Mouse (Mus musculus) embryonic facial prominence, embryonic 15.5 days (tissue): Measurements from ENCODE around the gene Mpeg1. TPM values are rescaled to one million over a fixed set of nuclear protein-coding genes. Genes with fewer than 3 reads are reported as not detected.

Experiments used
- ATAC-seq: fragments of 200-750 bp; cut with Nextera tagmentation; 2 replicates; pipeline ENCODE4 v1.8.0; 2017; ENCODE audit warnings: low read depth, moderate TSS enrichment; ENCODE audit not compliant: insufficient number of reproducible peaks, low FRiP score, low TSS enrichment
- H3K27ac ChIP-seq: fragments of 300-500 bp; sonication (generic); replicated peaks from 2 replicates; pipeline ENCODE4 v1.5.1; 2015; ENCODE audit warnings: mild to moderate bottlenecking, inconsistent platforms
- H3K27me3 ChIP-seq: fragments of 300-500 bp; sonication (generic); 2 replicates; pipeline ENCODE4 v1.6.1; 2015; ENCODE audit warnings: inconsistent platforms
- H3K36me3 ChIP-seq: fragments of 300-500 bp; sonication (generic); 2 replicates; pipeline ENCODE4 v1.6.1; 2015; ENCODE audit warnings: mild to moderate bottlenecking, inconsistent platforms
- H3K4me1 ChIP-seq: fragments of 300-500 bp; sonication (generic); 2 replicates; pipeline ENCODE4 v1.6.1; 2015; ENCODE audit warnings: inconsistent platforms
- H3K4me2 ChIP-seq: fragments of 300-500 bp; sonication (generic); replicated peaks from 2 replicates; pipeline ENCODE4 v1.6.1; 2015; ENCODE audit warnings: mild to moderate bottlenecking, inconsistent platforms
- H3K4me3 ChIP-seq: fragments of 300-500 bp; sonication (generic); replicated peaks from 2 replicates; pipeline ENCODE4 v1.5.1; 2015; ENCODE audit warnings: mild to moderate bottlenecking, inconsistent platforms
- H3K9ac ChIP-seq: fragments of 300-500 bp; sonication (generic); 2 replicates; pipeline ENCODE4 v1.6.1; 2015; ENCODE audit warnings: inconsistent platforms
- H3K9me3 ChIP-seq: fragments of 300-500 bp; sonication (generic); replicated peaks from 2 replicates; pipeline ENCODE4 v1.6.1; 2016; ENCODE audit warnings: inconsistent platforms
- WGBS: fragments of 180-500 bp; shearing (Covaris S2); methylation state at CpG from one replicate; pipeline ENCODE4 v1.1.7; 2015; 5-methylcytosine and 5-hydroxymethylcytosine counted together
- polyA plus RNA-seq: library from polyadenylated mRNA; unstranded; fragments of >200 nt; fragmentation: Nextera tagmentation; extraction: Ambion mirVana; gene quantifications from 2 replicates; pipeline ENCODE4 v1.2.1, GENCODE M21; 2015

Mpeg1 gene
- 0.68 and 0.87 TPM in 2 replicates for polyA plus RNA-seq

- Histone ChIP-seq H3K9me3 (no peaks in the 10 kb centered on the region), H3K4me2 (no peak within 1 kb of the TSS), H3K36me3 (no peaks in the 10 kb centered on the region), H3K27ac (no peak within 1 kb of the TSS), H3K4me3 (no peak within 1 kb of the TSS), H3K4me1 (peaks cover 6% of the 10 kb centered on the region; the same call in 1 of the 2 replicates), H3K27me3 (no peaks in the 10 kb centered on the region), H3K9ac (no peak within 1 kb of the TSS)
- ATAC-seq = no peak
- 73% methylated on average over 11 of the region's 11 CpGs for WGBS
Measured at GRCm38 (mm10) chr19:12460282-12461249, at the start of gene Mpeg1. TSS of gene Mpeg1 (plus strand) at chr19:12460779.

- Histone ChIP-seq H3K36me3 (no peaks in the 10 kb centered on the region), H3K4me3 (no peak overlapping the region), H3K27me3 (no peaks in the 10 kb centered on the region), H3K27ac (peak overlapping the region; percentile 80), H3K4me2 (no peak overlapping the region), H3K4me1 (no peaks in the 10 kb centered on the region), H3K9me3 (no peaks in the 10 kb centered on the region), H3K9ac (no peak overlapping the region)
- ATAC-seq = no peak; the same call in 1 of the 2 replicates
Measured at GRCm38 (mm10) chr19:12413737-12414136, 46.8 kb upstream of the Mpeg1 start.

- no peaks in the 10 kb centered on the region for H3K9me3 ChIP-seq
- no peak within 1 kb of the TSS for H3K4me3 ChIP-seq
- H3K9ac ChIP-seq = no peak within 1 kb of the TSS
- H3K36me3 ChIP-seq = no peaks in the 10 kb centered on the region
- H3K27me3 ChIP-seq = no peaks in the 10 kb centered on the region
- peak within 1 kb of the TSS; percentile 5; the same call in 1 of the 2 replicates for H3K27ac ChIP-seq
- ATAC-seq = no peak
- no peaks in the 10 kb centered on the region for H3K4me1 ChIP-seq
- H3K4me2 ChIP-seq = no peak within 1 kb of the TSS
Measured at GRCm38 (mm10) chr19:12417361-12417760, 43.2 kb upstream of the Mpeg1 start, which contains the start of gene Olfr1441. TSS of gene Olfr1441 (plus strand) at chr19:12417433.

GRCm38 (mm10) chr19:12418312-12418711 lies 42.3 kb upstream of the Mpeg1 start:
- no peak overlapping the region for H3K27ac ChIP-seq
- ATAC-seq = no peak
- H3K27me3 ChIP-seq = no peaks in the 10 kb centered on the region
- H3K36me3 ChIP-seq = no peaks in the 10 kb centered on the region
- WGBS = 84% methylated on average over 3 of the region's 3 CpGs
- H3K4me2 ChIP-seq = no peak overlapping the region
- H3K4me3 ChIP-seq = no peak overlapping the region
- no peaks in the 10 kb centered on the region for H3K9me3 ChIP-seq
- H3K9ac ChIP-seq = no peak overlapping the region
- no peaks in the 10 kb centered on the region for H3K4me1 ChIP-seq

GRCm38 (mm10) chr19:12420555-12420954 lies 40.0 kb upstream of the Mpeg1 start:
- no peak for ATAC-seq
- no peak overlapping the region for H3K9ac ChIP-seq

GRCm38 (mm10) chr19:12421680-12422079 lies 38.9 kb upstream of the Mpeg1 start:
- no peaks in the 10 kb centered on the region for H3K36me3 ChIP-seq
- H3K4me2 ChIP-seq = no peak overlapping the region
- no peak for ATAC-seq
- no peaks in the 10 kb centered on the region for H3K4me1 ChIP-seq
- no peak overlapping the region for H3K4me3 ChIP-seq
- no peak overlapping the region for H3K27ac ChIP-seq
- H3K9ac ChIP-seq = no peak overlapping the region
- H3K9me3 ChIP-seq = no peaks in the 10 kb centered on the region
- WGBS = 87% methylated on average over 1 of the region's 1 CpGs
- H3K27me3 ChIP-seq = no peaks in the 10 kb centered on the region

More at GRCm38 (mm10) chr19:12420555-12420954, 40.0 kb upstream of the Mpeg1 start:
- H3K4me2 ChIP-seq = no peak overlapping the region
- no peak overlapping the region for H3K4me3 ChIP-seq
- no peaks in the 10 kb centered on the region for H3K36me3 ChIP-seq
- 53% methylated on average over 6 of the region's 6 CpGs for WGBS
- H3K4me1 ChIP-seq = no peaks in the 10 kb centered on the region
- no peak overlapping the region for H3K27ac ChIP-seq
- no peaks in the 10 kb centered on the region for H3K9me3 ChIP-seq
- H3K27me3 ChIP-seq = no peaks in the 10 kb centered on the region

GRCm38 (mm10) chr19:12427101-12427500 lies 33.5 kb upstream of the Mpeg1 start:
- H3K36me3 ChIP-seq = no peaks in the 10 kb centered on the region
- no peak overlapping the region for H3K9ac ChIP-seq
- no peak overlapping the region for H3K4me2 ChIP-seq
- H3K27ac ChIP-seq = no peak overlapping the region
- H3K9me3 ChIP-seq = no peaks in the 10 kb centered on the region
- 76% methylated on average over 5 of the region's 5 CpGs for WGBS
- no peak for ATAC-seq
- H3K4me1 ChIP-seq = no peaks in the 10 kb centered on the region
- no peaks in the 10 kb centered on the region for H3K27me3 ChIP-seq
- no peak overlapping the region for H3K4me3 ChIP-seq

GRCm38 (mm10) chr19:12427605-12428004 lies 33.0 kb upstream of the Mpeg1 start, which contains the start of gene Pfpl:
TSS of gene Pfpl (plus strand) at chr19:12427905.
- Histone ChIP-seq H3K9ac (no peak within 1 kb of the TSS), H3K4me3 (no peak within 1 kb of the TSS), H3K36me3 (no peaks in the 10 kb centered on the region), H3K4me2 (no peak within 1 kb of the TSS), H3K27ac (no peak within 1 kb of the TSS), H3K4me1 (no peaks in the 10 kb centered on the region), H3K9me3 (no peaks in the 10 kb centered on the region), H3K27me3 (no peaks in the 10 kb centered on the region)
- no peak for ATAC-seq
- WGBS = 93% methylated on average over 6 of the region's 6 CpGs

GRCm38 (mm10) chr19:12433033-12433432 lies 27.5 kb upstream of the Mpeg1 start:
- no peaks in the 10 kb centered on the region for H3K4me1 ChIP-seq
- H3K9ac ChIP-seq = no peak overlapping the region
- 5% methylated on average over 2 of the region's 2 CpGs for WGBS
- ATAC-seq = no peak
- H3K9me3 ChIP-seq = no peaks in the 10 kb centered on the region
- H3K36me3 ChIP-seq = no peaks in the 10 kb centered on the region
- H3K27ac ChIP-seq = no peak overlapping the region
- no peak overlapping the region for H3K4me2 ChIP-seq
- H3K4me3 ChIP-seq = no peak overlapping the region
- no peaks in the 10 kb centered on the region for H3K27me3 ChIP-seq

- Histone ChIP-seq H3K9me3 (no peaks in the 10 kb centered on the region), H3K27me3 (no peaks in the 10 kb centered on the region), H3K4me1 (no peaks in the 10 kb centered on the region), H3K9ac (no peak overlapping the region), H3K4me3 (no peak overlapping the region), H3K27ac (no peak overlapping the region), H3K4me2 (no peak overlapping the region), H3K36me3 (no peaks in the 10 kb centered on the region)
- WGBS = 85% methylated on average over 4 of the region's 4 CpGs
- no peak for ATAC-seq
Measured at GRCm38 (mm10) chr19:12435011-12435416, 25.6 kb upstream of the Mpeg1 start.

- Histone ChIP-seq H3K4me1 (no peaks in the 10 kb centered on the region), H3K9ac (no peak overlapping the region), H3K27me3 (no peaks in the 10 kb centered on the region), H3K4me3 (no peak overlapping the region), H3K36me3 (no peaks in the 10 kb centered on the region), H3K4me2 (no peak overlapping the region), H3K9me3 (no peaks in the 10 kb centered on the region), H3K27ac (no peak overlapping the region)
- no peak for ATAC-seq
- WGBS = 72% methylated on average over 4 of the region's 4 CpGs
Measured at GRCm38 (mm10) chr19:12435750-12436524, 24.6 kb upstream of the Mpeg1 start.
